Mouse (Mus musculus) retina, embryonic 14.5 days (tissue): Measurements from ENCODE around the gene Kdm4c.
"Not testable (repeated sequence)": the region's sequence is repeated elsewhere in the genome, so short reads cannot be mapped to it uniquely, and the experiment has no call there.

Source experiments
- DNase-seq: peaks from one replicate; pipeline ENCODE4 v3.0.0-alpha.2; 2015; ENCODE audit warnings: low spot score

The Kdm4c gene

DNA sequence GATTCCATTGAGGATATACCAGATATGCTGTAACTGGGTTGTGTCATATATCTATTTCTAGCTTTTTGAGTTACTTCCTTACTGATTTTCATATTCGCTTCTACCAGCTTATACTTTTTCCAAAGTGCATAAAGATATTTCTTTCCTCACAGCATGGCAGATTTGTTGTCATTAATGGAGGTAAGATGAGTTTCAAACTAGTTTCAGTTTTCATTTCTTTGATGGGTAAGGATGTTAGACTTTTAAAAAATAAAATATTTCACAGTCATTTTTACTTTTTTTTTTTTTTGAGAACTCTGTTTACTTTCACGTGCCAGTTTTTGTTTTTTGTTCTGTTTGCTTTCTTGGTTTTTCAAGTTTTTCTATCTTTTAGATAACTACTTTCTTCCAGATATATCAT lies 70.6 kb downstream of the Kdm4c start:
- no peak for DNase-seq

DNA sequence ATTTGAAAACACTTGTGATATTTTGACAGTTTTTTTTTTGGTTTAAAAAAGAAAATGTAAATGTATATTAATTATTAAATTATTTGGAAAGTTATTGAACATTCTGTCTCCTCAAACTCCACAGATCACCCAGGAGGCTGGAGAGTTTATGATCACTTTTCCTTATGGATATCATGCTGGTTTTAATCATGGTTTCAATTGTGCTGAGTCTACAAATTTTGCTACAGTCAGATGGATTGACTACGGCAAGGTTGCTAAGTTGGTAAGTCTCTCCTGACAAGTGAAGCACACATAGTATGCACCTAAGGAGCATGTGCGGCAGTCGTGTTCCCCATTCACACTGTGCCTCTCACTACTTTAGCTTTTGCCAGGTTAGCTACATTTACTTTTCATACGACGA lies 73.1 kb downstream of the Kdm4c start:
- no peak for DNase-seq

DNA sequence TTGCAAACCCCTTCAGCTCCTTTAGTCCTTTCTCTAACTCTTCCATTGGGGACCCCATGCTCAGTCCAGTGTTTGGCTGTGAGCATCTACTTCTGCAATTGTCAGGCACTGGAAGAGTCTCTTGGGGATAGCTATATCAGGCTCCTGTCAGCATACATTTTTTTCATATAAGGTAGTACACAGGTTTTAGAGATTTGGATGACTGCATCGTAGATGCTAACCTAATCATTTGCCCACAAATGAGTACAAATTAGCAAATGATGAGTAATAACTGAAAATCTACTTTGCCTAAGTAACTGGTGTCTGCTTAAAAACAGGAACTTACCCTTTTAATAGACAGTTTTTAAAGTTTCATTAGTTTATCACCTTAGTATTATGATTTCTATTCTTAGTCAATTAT lies 77.0 kb downstream of the Kdm4c start:
- no peak for DNase-seq

DNA sequence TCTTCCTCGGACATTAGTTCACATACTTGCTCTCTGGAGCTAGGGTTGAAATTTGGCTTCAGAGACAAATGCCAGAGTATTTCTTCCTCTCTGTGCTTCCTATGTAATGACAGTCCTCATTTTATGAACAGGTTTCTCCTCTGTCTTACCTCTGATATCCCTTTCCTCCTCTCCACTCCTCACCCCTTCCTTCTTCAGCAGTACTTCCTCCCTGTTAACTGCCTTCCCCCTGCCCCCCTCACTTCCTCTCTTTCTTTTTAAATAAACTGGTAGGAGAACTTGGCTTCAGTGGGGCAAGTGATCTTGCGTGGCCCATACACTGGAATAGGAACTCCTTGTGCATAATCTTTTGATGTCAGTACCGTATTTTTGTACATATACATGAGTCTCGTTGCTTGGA lies 115.2 kb downstream of the Kdm4c start:
- DNase-seq, result no peak

DNA sequence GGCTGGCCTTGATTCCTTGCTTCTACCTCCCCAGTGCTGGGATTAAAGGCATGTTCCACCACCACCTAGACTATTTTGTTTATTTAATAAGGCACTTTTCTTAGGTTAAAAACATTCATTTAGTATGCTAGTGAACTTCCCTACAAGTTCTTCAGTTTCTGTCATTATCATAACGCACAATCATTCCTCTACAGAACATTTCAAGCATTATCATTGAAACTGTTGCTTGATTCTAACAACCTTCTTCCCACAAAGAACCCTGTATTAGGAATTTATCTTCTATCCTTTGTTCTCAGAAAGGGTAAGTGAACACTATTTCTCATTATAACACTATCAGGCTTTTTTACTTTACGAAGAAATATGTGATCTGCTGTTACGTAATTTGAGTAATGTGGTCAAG lies 118.0 kb downstream of the Kdm4c start:
- DNase-seq, result no peak

DNA sequence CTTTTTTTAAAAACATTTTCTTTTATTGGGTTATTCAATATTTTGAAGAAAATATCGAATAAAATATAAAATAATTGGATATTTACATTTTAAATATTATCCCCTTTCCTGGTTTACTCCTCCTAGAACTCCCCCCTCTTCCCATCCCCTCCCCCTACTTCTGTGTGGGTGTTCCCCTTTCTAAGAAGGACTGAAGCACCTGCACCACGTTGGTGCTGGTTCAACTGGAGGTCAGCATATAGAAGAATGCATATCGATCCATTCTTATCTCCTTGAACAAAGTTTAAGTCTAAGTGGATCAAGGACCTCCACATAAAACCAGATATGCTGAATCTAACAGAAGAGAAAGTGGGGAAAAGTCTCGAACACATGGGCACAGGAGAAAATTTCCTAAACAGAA lies 144.3 kb downstream of the Kdm4c start:
- no peak for DNase-seq

DNA sequence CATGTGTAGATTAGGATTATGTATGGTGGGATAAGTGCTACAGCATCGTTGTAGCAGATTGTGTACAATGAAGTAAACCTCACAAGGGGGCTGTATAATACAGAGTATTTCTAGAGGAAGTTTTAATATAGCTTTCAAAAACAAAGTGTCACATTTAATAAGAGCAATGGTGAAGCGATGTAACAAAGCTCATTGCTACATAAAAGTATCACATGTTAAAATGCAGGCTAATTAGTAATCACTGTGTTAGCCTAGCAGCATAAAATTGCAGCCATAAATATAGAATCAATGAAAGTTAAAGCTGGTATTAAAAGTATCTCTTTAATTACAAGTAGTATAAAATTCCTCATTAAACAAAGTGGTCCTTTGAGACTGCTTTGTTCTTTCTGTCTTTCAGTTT lies 150.9 kb downstream of the Kdm4c start:
- DNase-seq, result no peak

DNA sequence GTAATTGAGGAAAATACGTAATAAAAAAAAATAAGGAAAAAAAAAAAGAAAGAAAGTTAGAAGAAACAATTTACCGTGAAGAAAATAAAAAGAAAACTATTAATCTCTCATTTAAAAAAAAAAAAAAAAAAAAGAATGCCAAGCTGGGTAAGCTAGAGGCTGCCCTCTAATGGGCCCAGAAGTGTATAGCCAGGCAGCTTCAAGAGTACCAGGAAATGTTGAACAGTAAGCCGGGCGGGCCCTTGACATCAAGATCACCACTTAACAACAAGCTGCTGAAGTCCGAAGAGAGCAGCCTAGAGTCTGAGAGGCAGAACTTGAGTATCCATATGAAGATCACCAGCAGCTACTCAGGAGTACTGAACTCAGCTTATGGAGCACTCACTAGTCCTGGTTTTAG lies 154.3 kb downstream of the Kdm4c start:
- no peak for DNase-seq

DNA sequence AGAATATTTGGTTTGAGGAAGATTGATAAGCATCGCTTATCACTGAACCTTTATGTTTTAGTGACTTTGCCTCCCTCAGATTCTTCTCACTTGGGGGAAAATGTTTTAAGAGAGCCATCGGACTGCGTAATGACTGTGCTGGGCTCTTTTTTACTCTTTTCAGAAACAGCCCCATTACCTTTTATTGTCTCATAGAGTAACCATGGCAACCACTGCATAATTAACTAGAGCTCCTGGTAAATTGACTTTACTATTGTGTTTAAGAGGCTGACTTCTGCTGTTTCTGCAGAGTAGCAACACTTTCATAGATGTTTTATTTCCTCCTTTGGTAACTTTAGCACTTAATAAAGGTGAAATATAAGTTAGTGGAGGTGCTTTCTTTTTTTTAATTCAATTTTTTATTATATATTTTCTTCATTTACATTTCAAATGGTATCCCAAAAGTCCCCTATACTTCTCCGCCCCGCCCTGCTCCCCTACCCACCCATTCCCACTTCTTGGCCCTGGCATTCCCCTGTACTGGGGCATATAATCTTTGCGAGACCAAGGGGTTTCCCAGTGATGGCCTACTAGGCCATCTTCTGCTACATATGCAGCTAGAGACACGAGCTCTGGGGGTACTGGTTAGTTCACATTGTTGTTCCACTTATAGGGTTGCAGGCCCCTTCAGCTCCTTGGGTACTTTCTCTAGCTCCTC lies 159.5 kb downstream of the Kdm4c start:
- not testable (repeated sequence) for DNase-seq

DNA sequence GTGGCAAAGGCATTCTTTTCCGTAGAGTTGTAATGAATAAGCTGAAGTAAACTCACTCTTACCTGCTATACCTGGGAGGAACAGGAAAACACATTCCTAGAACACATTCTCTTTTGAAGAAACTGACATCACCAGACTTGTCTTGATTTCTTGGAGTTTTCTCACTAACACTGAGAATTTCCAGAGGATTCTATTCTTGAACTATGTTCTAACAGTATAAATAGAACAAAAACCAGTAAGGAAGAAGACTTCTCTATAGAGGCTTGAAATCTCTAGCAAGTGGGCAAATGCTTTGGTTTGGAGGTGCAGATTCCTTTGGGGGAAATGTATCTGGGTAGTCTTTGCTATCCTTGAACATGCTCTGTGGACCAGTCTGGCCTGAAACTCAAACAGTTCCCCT lies 166.4 kb downstream of the Kdm4c start:
- DNase-seq, result no peak

DNA sequence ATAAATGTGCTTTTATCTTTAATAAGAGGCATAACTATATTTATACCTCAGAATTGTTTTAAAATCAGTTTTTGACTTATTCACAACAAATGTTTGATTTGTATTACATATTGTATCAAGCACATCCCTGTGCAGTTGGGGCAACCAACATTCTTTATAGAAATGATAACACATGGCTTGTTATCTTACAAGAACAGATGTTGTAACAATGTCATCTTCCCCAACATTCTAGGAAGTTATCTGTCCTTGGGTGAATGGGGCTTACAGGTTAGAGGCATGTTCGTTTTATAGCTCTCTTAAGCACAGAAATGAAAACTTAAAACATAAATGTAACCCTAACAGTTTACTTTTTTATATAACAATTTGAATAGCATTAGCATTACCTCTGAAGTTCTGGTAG lies 177.5 kb downstream of the Kdm4c start:
- no peak for DNase-seq
